Mouse (Mus musculus) cerebellum, postnatal 36 days (tissue): Measurements from ENCODE around the gene Lmo4.

ENCODE experiments used
- DNase-seq, 2 experiments: peaks; one replicate each; pipeline ENCODE4 v3.0.0; 2021 to 2022; ENCODE audit warnings: mixed read lengths in 2 of 2

Lmo4 gene

DNA sequence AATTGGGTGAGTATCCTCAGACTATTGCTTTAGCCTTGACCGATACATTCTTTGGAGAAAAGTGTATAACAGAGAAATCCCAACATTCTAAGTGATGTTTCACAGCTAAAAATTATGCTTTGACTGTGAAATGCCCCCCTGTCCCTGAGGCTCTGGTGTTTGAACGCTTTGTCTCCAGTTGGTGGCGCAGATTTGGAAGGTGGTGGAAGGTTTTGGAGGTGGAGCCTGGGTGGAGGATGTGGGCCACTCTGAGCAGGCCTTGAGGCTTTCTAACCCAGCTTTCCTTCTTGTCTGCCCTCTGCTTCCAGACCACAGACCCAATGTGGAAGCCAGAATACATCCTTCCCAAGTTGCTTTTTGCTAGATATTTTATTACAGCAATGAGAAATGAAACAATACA, 57.8 kb downstream of the Lmo4 start:
- no peak for DNase-seq

DNA sequence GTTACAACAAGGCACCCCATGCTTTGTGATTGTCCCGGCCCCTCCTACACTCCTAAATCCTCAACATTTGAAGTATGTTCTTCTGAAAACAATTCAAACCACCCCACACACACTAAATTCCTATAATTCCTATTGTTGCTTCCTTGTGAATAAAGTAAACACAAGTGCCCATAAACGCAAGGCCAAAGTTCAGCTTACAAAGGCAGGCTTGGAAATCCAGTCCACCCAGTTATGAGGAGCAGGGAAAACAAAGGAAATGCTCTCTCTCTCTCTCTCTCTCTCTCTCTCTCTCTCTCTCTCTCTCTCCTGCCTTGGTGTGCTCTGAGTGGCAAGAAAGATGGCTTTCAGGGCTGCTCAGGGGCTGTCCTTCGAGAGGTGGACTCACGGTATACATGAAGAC, 61.0 kb downstream of the Lmo4 start:
- no peak for DNase-seq

DNA sequence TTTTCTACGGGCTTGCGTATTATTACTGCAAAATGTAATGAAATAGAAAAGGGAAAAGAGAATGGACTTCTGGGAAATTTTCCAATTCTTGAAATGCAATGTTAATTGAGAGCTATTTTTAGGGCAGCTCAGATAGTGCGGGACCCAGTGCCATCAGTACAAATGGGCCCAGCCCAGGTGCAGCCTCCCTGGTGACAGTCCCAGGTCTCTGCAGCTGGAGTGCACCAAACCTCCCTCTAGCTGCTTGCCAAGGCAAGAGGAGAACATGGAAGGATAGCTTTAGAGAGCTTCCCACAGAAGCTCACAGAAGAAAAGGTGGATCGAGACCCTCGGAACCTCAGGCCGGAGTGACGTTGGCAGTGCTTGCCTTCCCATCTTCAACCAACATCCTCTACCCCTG, 62.1 kb downstream of the Lmo4 start:
- no peak for DNase-seq

DNA sequence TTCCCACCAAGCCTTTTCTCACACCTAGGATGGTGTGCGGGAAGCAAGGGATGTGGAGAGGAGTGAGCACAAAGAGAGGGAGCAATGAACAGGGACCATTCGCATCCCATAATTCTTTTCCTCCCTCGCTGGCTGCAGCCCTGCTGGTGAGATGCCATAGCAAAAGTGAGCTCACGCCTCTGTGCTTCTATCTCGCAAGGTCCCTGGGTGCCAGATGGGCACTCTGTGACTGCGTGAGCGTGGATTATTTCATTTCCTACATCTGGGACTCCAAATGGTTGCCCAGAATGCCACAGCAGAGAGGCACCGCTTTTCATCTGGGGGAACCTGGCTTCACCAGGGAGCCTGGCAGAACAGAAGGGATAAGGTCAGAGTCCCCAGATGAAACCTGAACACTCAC, 63.2 kb downstream of the Lmo4 start:
- DNase-seq: no peak

DNA sequence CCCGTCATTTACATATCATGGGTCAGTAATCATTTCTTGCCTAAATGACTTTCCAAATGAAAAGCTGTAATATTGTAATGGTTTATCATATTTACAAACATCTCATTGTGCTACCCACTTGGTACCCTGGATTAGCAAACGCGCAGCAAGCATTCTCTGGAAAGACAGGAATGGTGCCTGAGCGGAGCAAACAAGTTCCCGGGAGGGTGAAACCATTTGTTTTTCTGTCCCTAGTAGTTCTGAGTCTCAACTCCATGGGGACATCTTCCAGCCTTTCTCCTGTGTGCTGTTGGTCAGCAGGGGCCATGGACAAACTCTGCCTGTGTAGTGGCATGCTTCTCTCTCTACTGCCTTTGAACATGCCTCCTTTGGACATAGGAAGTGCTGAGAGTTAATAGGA, 64.2 kb downstream of the Lmo4 start:
- DNase-seq: no peak

DNA sequence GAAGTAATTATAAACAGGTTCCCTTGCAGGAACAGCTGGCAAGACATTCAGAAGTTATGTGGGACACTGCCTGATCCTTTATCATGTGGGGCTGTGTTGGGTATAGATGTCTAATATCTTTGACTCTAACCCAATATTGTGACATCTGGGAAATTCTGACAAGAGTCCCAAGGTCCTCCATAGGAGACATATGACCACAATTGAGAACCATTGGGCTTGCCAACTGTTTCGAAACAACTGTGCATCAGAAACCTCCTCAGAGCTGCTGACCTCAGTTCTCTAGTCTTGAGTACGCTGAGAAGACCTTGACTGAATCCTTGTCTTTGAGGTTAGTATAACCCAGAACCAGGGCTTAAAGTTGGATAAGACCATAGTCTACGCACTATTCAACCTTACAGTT, 66.4 kb downstream of the Lmo4 start:
- no peak for DNase-seq
